Mouse (Mus musculus) cortical plate, adult 2 months (tissue): ENCODE data around the gene Ehbp1l1.

ENCODE experiments used
- CTCF ChIP-seq: fragments of 200-500 bp; IDR thresholded peaks from 2 replicates; pipeline ENCODE4 v1.5.1; 2011; ENCODE audit warnings: mild to moderate bottlenecking, control low read depth, low read length; ENCODE audit not compliant: insufficient read depth; ENCODE audit errors: extremely low read depth
- POLR2A ChIP-seq: fragments of 200-500 bp; IDR thresholded peaks from 2 replicates; pipeline ENCODE4 v1.6.1; 2011; ENCODE audit warnings: mild to moderate bottlenecking, low read length, control low read depth; ENCODE audit not compliant: insufficient read depth; ENCODE audit errors: extremely low read depth

GRCm38 (mm10) chr19:5689088-5689428 lies 37.1 kb downstream of the Ehbp1l1 start:
- no peak for TF ChIP-seq POLR2A
- TF ChIP-seq CTCF = no peak
